Mouse (Mus musculus): Measurements from ENCODE around the gene Abhd6. TPM values are rescaled to one million over a fixed set of nuclear protein-coding genes. Genes with fewer than 3 reads are reported as not detected.

Abhd6 gene
- total RNA-seq (2023): not detected in 2 replicates

DNA sequence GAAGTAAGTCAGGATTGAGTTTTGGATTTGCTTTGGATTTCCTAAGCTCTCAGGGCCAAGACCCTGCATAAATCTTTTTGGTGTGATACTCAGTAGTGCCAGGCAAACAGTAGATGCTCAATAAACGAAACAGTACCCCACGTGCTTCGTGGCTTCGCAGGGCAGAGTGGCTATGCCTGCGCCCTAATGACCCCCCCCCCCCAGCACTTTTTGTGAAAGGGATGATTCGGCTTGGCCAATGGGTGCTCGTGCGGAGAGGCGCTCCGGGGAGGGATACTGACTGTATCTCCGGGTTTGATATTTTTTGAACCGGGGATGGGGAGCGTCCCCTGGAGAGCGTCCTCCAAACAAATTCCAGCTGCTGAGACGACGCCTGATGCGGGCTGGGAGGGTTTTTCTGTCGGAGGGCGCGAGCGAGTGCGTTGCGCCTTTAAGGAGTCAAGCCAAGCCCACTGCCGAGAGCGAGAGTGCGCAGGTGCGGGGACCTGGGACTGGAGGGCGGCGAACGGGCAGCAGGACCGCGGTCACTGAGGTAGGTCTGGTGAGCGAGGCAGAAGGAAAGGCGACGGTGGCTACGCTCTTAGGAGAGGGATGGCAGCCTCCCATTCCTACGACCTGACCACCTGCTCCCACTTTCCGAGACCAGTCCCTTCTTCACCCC is at the start of gene Abhd6:
TSS of gene Abhd6 (plus strand) at position 471 of the 661 bp plus-strand sequence.

DNA sequence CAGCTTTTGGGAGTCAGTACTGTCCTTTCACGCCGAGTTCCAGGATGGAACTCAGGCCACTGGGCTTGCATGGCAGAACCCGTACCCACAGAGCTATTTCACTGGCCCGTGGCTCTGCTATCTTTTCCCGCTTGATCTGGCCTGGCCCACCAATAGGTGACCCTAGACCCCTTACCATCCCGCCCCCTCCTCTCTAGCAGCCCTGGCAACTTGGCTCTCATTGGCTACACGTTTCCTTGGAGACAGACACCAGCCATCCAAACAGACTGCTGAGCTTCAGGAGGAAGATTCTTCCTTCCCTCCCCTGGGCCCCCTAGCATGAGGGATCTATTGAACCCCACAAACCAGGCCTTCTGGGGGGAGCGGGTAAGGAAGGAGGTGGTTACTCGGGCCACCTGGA is 45.7 kb upstream of the Abhd6 start, which contains the start of gene Gm45521:
TSS of gene Gm45521 (plus strand) at position 240 of the 400 bp plus-strand sequence.

DNA sequence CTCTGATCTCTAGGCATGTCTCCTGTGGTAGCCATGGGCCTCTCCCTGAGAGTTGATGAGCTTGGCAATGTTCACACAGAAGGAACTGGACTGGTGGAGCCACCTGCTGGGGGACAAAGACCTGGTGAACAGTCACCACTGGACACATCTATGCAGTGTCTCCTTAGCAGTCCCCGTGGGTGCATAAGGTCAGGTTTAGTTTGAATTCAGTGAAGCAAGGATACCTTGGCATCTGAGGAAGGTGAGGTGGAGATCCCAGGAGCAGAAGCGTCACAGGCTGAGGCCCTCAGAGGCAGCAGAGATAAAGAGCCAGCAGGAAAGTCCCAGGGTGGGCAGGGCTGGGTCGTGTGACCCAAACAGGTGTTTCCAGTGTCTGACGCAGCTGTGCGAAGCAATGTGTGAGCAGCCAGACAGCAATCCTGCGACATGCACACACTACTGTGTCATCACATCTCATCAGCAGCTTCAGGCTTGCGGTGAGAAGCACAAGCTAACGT is 8.4 kb upstream of the Abhd6 start, which contains the start of gene Dnase1l3:
TSS of gene Dnase1l3 (minus strand) at position 303 of the 497 bp plus-strand sequence.

DNA sequence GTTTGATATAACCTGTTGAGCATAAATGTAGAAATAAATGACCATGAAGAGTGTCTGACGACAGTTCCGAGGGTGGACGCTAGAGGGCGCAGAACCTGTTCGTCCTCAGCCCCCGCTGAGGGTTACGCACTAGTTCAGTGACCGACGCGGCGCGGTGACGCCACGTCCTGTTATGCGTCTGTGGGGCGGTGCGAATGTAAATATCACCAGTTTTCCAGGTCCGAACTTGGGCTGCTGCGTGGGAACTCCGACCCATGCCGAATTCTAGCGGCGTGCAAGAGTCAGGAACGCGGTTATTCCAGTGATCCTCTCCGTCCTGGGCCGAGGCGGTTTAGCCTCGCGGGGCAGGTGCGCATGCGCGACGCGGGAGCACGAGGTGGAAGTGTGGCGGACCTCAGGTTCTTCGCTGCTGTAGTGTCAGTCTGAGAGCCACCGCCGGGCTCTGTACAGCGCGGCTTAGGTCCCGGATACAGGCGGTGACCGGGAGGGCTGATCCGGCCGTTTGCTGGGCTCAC is 77.5 kb downstream of the Abhd6 start, which contains the start of gene Rpp14:
TSS of gene Rpp14 (plus strand) at position 203 of the 515 bp plus-strand sequence.

DNA sequence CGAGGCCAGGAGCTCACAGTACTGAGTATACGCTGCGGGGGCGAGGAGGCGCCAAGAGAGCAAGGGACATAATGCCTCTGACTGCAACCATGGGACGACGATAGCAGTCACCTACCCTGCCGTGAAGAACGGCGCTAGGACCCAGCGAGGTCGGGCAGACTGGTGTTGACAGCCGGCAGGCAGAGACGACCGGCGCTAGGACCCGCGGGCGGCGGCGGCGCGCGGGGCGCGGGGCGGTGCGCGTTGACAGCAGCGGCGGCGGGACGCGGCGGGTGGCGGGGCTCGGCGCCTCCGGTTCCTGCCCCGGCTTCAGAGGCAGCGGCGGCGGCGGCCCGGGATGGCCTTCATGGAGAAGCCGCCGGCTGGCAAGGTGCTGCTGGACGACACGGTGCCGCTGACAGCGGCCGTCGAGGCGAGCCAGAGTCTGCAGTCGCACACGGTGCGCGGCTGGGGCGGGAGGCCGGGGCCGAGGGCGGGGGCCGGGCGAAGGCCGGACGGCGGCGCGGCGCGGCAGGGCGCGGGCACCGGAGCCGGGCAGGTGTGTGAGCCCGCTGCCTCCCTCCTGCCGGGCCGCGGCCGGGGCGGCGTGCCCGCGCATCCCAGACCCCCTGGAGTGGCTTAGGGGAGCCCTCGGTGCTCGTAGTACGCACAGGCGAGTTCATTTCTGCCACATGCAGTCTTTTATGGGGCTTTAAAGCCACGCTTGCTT is 95.4 kb downstream of the Abhd6 start, which contains the start of gene Pxk:
TSS of gene Pxk (plus strand) at position 234 of the 709 bp plus-strand sequence.

Other genes with a start within 250 kb of the Abhd6 start
- gene Gm26661, start 211.3 kb upstream of the Abhd6 start, total RNA-seq (2023): not detected in 2 replicates
- 9.2 and 11.6 TPM in 2 replicates for gene Flnb, start 184.9 kb upstream of the Abhd6 start, total RNA-seq (2023)
- gene Gm45521, start 45.6 kb upstream of the Abhd6 start, total RNA-seq (2023): not detected in 2 replicates
- 0.57 and 1.1 TPM in 2 replicates for gene Dnase1l3, start 8.3 kb upstream of the Abhd6 start, total RNA-seq (2023)
- gene Rpp14, start 77.5 kb downstream of the Abhd6 start, total RNA-seq (2023): 4.0 and 5.0 TPM in 2 replicates
- gene Pxk, start 95.3 kb downstream of the Abhd6 start, total RNA-seq (2023): 60.4 and 74.5 TPM in 2 replicates
- 106 and 127 TPM in 2 replicates for gene Pdhb, start 170.1 kb downstream of the Abhd6 start, total RNA-seq (2023)
- gene Kctd6, start 211.2 kb downstream of the Abhd6 start, total RNA-seq (2023): 9.5 and 11.1 TPM in 2 replicates

Measured in neutrophil, adult 65 days (primary cell).